Mouse (Mus musculus) monocyte, adult 2 months (primary cell): Measurements from ENCODE around the gene Lrrc25.
A peak's percentile ranks its signal among the peaks of the same experiment; 100 is the strongest.

Source experiments
- DNase-seq, 2 experiments: peaks; one replicate each; pipeline ENCODE4 v3.0.0; 2022; ENCODE audit warnings: low spot score in 2 of 2, low read depth in 1 of 2

Gene Lrrc25

DNA sequence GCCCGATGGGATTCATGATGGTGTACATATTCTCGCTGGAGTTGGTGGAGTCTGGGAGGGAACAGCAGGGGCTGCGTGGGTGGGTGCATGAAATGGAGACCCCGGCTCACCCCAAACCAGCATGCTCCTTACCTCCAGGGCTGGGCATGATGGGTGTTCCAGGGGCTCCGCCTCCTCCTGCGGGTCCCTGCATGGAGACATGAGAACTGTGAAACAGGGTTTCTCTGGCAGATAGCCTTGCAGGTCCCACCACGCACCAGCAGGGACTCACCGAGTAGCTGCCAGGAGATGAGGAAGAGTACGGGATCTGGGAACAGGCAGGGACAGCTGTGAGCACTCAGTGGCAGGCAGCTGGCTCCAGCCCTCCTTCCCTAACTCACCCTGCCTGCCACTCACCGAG lies 17.2 kb upstream of the Lrrc25 start:
- no peak for DNase-seq

GRCm38 (mm10) chr8:70599507-70600290 lies 16.3 kb upstream of the Lrrc25 start:
- DNase-seq: no peak

GRCm38 (mm10) chr8:70600473-70601270 lies 15.3 kb upstream of the Lrrc25 start:
- DNase-seq: no peak

GRCm38 (mm10) chr8:70601271-70601649 lies 14.7 kb upstream of the Lrrc25 start:
- DNase-seq: peak in 1 of 2 experiments; percentile 50

DNA sequence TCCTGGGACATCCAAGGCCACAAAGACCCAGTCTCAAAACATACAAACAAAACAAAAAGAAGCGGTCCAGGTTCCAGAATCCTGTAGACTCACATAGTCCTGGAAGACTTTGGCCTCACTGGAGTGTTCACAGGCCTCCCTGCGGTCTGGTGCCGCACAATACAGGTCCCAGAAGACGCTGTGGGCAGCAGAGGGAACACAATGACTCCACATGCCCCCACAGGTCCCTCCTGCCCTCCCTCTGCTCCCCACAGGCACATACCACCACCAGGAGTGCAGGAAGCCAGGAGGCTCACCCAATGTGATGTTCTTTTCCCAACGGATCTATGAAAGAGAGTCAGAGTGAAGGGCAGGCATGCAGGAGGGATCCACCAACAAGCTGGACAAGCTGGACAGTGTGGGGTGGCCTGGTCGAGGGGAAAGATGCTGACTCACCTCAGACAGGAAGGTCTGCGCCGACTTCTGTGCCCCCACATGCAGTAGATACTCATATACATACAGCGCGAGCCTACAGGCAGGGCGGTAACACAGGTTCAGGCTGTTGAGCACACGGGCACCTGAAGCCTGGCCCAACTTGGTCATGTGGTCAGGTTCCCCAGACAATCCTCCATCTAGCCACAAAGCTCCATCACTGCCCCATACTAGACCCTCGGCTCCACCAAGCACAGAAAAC lies 13.7 kb upstream of the Lrrc25 start:
- no peak for DNase-seq

DNA sequence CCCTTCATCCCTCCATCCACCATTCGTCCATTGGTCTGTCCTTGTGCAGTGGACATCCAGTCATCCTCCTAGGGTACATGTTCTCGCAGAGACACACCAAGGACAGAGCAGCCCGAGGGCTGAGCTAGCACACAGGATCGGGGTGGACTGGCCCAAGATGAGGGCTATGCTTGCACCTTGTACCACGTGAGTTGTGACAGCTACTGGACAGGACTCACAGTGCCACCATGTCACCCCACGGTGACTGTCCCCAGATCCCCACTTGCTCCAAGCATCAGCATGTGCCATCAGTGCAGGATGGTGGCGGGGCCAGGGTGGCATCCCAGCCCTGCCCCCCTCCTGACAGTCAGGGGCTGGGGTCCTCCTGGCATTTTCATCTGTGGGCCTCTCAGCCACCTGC lies 11.4 kb upstream of the Lrrc25 start:
- no peak for DNase-seq

DNA sequence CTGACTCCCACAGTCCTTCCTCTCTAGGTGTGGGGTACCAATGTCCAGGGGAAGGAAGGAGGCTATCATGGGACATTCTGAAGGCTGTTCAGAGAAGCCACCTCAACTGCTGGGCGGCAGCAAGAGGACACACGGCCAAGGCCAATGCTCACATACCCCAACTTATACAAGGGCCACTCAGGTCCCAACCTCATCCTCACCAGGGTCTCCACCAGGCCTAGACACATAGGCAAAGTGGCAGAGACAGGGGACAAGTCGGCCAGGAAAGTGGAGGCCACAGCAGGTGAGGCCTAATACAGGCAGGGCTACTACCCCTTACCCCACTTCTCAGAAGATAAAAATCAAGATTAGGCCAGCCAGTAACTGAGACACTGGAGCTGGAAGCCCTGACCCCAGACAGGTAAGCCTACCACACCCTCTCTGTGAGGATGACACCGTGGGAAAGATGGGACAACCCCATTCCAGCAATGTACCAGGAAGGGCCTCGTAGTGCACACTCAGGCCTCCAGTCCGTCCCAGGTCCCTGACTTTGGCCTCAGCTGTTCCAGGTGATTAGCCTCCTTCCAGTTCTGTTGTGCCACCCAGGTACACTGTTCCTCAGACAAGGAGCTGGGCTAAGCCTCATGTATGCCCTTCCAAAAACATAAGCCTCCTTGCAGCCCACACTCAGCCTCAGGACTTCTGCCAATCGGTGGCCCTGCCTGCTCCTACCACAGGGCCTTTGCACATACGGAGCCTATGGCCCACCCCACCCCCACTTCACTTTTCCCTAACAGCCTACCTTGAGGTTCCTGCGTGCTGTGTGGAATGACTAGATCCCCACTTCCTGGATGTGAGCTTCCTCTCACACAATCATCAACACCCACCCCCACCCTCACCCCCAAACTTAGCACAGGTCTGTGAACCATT lies 9.8 kb upstream of the Lrrc25 start:
- DNase-seq: no peak

DNA sequence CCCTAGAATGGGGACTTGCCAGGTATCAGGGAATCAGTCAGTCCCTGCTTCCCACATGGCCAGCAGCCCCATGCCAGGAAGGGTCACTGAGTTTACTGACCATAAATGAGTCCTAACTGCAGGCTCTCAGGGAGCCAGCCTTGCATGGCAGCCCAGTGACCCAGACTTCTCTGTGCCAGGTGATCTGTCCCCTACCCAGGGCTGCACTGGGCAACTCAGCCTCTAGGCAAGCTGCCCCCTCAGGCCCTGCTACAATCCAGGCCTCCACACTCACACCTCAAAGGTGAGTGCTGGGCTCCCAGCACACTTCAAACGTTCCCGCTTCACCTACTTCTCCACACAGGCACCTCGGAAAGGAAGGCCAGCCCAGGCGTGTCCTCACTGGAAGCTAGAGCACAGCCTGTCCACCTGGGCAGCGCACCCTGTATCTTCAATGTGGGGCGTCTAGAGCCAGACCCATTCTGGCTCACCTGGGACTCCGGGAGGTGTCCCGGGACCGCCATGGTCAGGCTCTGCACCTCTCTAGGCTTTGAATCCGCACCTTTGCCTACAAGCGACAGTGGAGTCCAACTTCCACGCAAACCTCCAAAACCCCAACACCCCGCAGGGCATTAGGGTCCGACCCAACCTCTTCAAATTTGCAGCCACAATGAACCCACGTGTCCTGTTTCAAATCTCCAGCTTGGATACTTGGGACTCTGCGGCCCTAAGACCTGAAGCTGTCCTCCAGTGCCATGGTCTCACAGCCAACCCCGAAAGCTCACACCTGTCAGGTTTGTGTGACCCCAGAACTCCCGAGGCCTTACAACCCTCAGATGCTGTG lies 9.0 kb upstream of the Lrrc25 start:
- no peak for DNase-seq

DNA sequence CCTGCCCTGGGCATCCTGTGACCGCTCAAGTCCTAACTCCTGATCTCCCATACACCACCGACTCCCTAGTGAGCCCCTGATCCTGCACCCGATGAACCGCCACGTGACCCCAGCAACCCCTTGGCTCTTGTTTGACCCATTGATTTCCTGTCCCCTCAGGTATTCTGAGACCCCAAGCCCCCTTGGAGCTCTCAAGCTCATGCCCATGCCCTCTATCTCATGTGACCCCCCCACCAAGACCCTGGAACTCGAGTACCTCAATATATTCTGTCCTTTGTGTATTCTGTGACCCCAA lies 8.4 kb upstream of the Lrrc25 start:
- DNase-seq: no peak

- no peak for DNase-seq
Measured at GRCm38 (mm10) chr8:70607898-70608748, 7.8 kb upstream of the Lrrc25 start.

- no peak for DNase-seq
Measured at GRCm38 (mm10) chr8:70608749-70609367, 7.1 kb upstream of the Lrrc25 start, which contains the start of gene Ssbp4. TSS of gene Ssbp4 (minus strand) at chr8:70608872.

GRCm38 (mm10) chr8:70609368-70609848 lies 6.5 kb upstream of the Lrrc25 start:
- peak; percentile 65 to 78 for DNase-seq

DNA sequence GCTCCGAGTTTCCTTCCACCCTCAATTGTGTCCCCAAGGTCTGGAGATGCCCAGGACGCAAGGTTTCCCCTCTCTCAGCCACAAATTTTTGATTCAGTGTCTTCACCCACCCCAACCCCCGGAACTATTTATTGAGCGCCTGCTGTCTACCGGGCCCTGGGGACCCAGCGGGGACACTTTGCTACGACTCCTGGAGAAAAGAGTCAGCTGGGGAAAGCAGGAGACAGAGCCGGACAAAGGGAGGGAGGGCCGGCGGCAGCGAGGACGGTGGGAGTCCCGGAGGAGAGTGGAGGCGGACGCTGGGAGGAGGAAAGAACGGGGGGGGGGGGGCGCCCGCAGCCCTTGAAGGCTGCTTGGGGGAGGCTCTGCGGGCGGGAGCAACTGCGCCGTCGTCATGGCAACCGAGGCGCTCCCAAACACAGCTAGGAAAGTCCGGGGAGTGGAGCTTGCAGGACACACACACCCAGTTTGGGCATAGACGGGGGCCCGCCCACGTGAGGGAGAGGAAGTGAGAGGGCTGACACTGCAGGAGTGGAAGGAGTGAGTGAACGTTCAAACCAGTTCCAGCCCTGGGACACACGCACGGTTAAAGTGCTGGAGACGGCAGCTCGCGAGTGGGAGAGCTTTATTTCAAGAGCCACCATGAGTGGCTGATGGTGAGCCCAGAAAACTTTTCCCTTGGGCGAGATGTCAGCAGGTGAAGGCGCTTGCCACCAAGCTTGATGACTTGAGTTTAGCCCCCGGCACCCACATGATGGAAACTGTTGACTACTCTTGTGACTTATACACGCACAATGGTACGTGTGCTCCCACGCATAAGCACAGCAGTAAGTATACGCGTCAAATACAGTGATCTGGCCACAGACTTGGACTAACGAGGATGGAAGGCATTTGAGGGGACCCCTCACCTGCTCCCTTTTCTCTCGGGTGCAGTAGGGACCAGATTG lies 5.8 kb upstream of the Lrrc25 start:
- peak; percentile 90 to 93 for DNase-seq

GRCm38 (mm10) chr8:70610796-70611771 lies 4.9 kb upstream of the Lrrc25 start:
- DNase-seq: peak in 1 of 2 experiments; percentile 81

DNA sequence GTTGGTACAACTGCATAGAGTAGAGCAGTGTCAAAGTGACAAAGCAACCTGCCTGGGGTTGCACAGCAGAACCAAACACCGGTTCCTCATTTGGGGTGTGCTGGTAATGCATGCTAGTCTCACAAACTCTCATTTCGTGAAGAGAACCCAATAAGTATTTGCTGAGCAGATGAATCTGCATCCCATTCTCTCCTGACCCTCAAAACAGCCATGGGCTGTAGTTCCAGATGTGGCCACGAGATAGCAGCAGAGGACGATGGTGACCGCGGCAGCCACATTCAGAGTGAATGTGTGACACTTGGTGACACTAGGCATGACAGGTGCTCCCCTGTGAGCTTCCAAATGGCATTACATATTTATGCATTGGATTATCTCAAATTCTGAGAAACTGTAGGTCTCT lies 4.1 kb upstream of the Lrrc25 start:
- DNase-seq: peak in 1 of 2 experiments; percentile 90

GRCm38 (mm10) chr8:70613763-70614162 lies 2.2 kb upstream of the Lrrc25 start:
- DNase-seq: no peak
